Comparison of ENCODE assay signal across 16 mouse cellular contexts in the genomic region with DNA sequence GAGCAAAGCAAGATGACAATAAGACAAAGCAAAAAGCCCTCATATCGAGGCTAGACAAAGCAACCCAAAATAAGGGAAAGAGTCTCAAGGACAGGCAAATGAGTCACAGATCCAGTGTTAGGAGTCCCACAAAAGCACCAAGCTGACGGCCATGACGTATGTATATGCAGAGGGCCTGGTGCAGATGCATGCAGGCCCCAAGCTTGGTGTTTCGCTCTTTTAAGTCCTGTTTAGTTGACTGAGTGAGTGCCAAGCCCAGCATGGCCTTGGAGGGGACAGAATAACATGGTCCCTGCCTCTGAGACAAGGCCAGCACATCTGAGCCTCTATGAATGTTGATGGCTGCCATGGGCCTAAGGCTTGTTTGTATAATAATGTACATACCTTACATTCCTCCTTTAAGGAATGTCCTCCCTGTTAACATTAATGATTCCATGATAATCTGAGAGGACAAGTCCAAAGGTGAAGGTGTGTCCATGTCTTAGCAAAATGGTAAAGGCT. TPM values are rescaled to one million over a fixed set of nuclear protein-coding genes. Genes with fewer than 3 reads are reported as not detected.
"Had no signal": no experiment of that assay in that cellular context is flagged by ENCODE, and none has a peak within 500 bp of the region (broad histone marks: within the 10 kb centered on the region; RNA-seq: fewer than 3 reads in every experiment).

No protein-coding gene starts in this region.

- H3K4me3 ChIP-seq: limb, embryonic 15.5 days; liver, embryonic 13.5 days; lung, embryonic 15.5 days; megakaryocyte, embryonic 14.5 days; midbrain, embryonic 13.5 days; stomach, embryonic 15.5 days had no signal

- H3K36me3 ChIP-seq: limb, embryonic 15.5 days; liver, embryonic 13.5 days; lung, embryonic 15.5 days; midbrain, embryonic 13.5 days; stomach, embryonic 15.5 days had no signal

- H3K27ac ChIP-seq: limb, embryonic 15.5 days; liver, embryonic 13.5 days; lung, embryonic 15.5 days; macrophage; midbrain, embryonic 13.5 days; stomach, embryonic 15.5 days had no signal

- ATAC-seq: liver, postnatal 0 days; midbrain, embryonic 13.5 days had no signal

- DNase-seq: kidney, adult 9 months; kidney, postnatal 36 days; layer of hippocampus, adult 9-11 months; layer of hippocampus, postnatal 36 days; liver, embryonic 13.5 days; liver, postnatal 0 days; lung, postnatal 14 days; right cerebral cortex, postnatal 14 days; thymus, adult 2 months; thymus, postnatal 25 days had no signal

- H3K4me2 ChIP-seq: limb, embryonic 15.5 days; liver, embryonic 13.5 days; lung, embryonic 15.5 days; midbrain, embryonic 13.5 days; stomach, embryonic 15.5 days had no signal

- H3K9me3 ChIP-seq: limb, embryonic 15.5 days; liver, embryonic 13.5 days; lung, embryonic 15.5 days; megakaryocyte, embryonic 14.5 days; midbrain, embryonic 13.5 days; stomach, embryonic 15.5 days had no signal

- H3K27me3 ChIP-seq: limb, embryonic 15.5 days; liver, embryonic 13.5 days; lung, embryonic 15.5 days; megakaryocyte, embryonic 14.5 days; midbrain, embryonic 13.5 days; stomach, embryonic 15.5 days had no signal

- H3K4me1 ChIP-seq: limb, embryonic 15.5 days; lung, embryonic 15.5 days; midbrain, embryonic 13.5 days; stomach, embryonic 15.5 days had no signal

- H3K9ac ChIP-seq: limb, embryonic 15.5 days; liver, embryonic 13.5 days; liver, postnatal 0 days; lung, embryonic 15.5 days; midbrain, embryonic 13.5 days; stomach, embryonic 15.5 days had no signal

RNA-seq across cellular contexts. Expression of a gene that starts 1.4 kb away (rescaled TPM):
- polyA plus RNA-seq: macrophage had no signal
